9 mouse cellular contexts compared by ENCODE assay signal in the genomic region with DNA sequence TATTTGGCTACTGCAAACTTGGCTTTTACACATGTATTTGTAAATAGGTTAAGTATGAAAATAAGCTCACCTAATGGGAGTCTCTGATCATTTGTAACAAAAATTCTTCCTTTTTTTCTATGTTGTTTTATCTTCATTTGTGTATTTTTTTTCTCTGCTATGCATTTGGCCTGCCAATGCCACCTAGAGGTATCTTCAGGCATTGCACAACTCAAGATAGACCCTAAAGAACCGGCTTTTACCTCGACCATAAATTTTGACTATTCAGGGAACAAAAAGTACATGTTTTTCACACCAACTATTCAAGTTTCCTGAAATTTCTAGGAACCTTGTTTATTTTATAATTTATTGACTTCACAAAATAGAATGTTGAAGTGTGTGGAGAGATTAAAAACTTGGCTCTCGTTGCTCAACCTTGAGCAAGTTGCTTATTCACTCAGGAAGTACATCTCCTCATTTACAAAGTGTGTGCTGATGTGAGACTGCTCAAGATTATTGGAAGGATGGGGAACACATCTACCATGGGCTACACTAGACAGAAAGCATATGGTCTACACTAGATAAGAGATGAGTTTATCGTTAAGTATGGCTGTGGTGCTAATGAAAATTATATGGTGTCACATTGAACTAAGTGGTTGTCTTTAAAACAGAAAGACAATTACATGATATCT. TPM values are rescaled to one million over a fixed set of nuclear protein-coding genes. Genes with fewer than 3 reads are reported as not detected.
DNase-seq lines count a peak whose midpoint lies in the region; ATAC-seq and TF ChIP-seq lines count a peak whose summit lies in the region.
"Had no signal": no experiment of that assay in that cellular context is flagged by ENCODE, and none has a peak within 500 bp of the region (broad histone marks: within the 10 kb centered on the region; RNA-seq: fewer than 3 reads in every experiment).

No protein-coding gene starts in this region.

- H3K27me3 ChIP-seq in liver, embryonic 14.5 days (ENCODE audit: control insufficient read depth, insufficient read depth, low read length): no peaks in the 10 kb centered on the region
- H3K27me3 ChIP-seq: stomach, embryonic 15.5 days had no signal

- no peaks in the 10 kb centered on the region for H3K4me1 ChIP-seq in liver, embryonic 14.5 days (replicated peaks; ENCODE audit: control insufficient read depth in 2 of 2, insufficient read depth in 2 of 2, low read length in 1 of 2)
- H3K4me1 ChIP-seq: stomach, embryonic 15.5 days had no signal

- no peak for TF ChIP-seq EP300 in liver, embryonic 14.5 days (IDR thresholded peaks at IDR 0.05; ENCODE audit: low read depth)

- no peaks in the 10 kb centered on the region for H3K36me3 ChIP-seq in liver, embryonic 14.5 days (replicated peaks; ENCODE audit: control insufficient read depth, insufficient read depth, low read depth)
- H3K36me3 ChIP-seq: stomach, embryonic 15.5 days had no signal

- H3K9me3 ChIP-seq in liver, embryonic 14.5 days (ENCODE audit: control insufficient read depth, low read length): no peaks in the 10 kb centered on the region
- H3K9me3 ChIP-seq: stomach, embryonic 15.5 days had no signal

- 32% methylated on average over 4 of the region's 4 CpGs for WGBS in liver, embryonic 14.5 days (ENCODE audit: insufficient replicate concordance)

- peak; percentile 47 to 62 for DNase-seq in cerebellum, postnatal 10 days
- no peak for DNase-seq in liver, embryonic 14.5 days (ENCODE audit: low read depth in 3 of 3, low spot score in 3 of 3)
- DNase-seq in liver: no peak
- DNase-seq in cerebellum, postnatal 14 days: peak; percentile 47 to 54
- peak; percentile 9 for DNase-seq in left cerebral cortex, postnatal 4 days
- DNase-seq in telencephalon, adult 2 months (ENCODE audit: low read depth, low spot score): peak; percentile 24
- DNase-seq in yolk sac, embryonic 10.5 days (ENCODE audit: low spot score): no peak

- no peak overlapping the region for H3K4me3 ChIP-seq in liver, embryonic 14.5 days (ENCODE audit: insufficient read depth in 1 of 2, low read depth in 2 of 2, low read length in 2 of 2)
- H3K4me3 ChIP-seq: stomach, embryonic 15.5 days had no signal

- no peak overlapping the region for H3K4me2 ChIP-seq in liver, embryonic 14.5 days (ENCODE audit: low read depth)
- H3K4me2 ChIP-seq: stomach, embryonic 15.5 days had no signal

- intact Hi-C loops in left cerebral cortex, postnatal 4 days (cut with DNase I): no loop called here

- no peak for ATAC-seq in cerebellum, adult (ENCODE audit: insufficient number of reproducible peaks, low FRiP score, low TSS enrichment)
- ATAC-seq in liver, embryonic 14.5 days (ENCODE audit: insufficient read depth): no peak

- peak; percentile 49; the same call in 1 of the 2 replicates for TF ChIP-seq CTCF in liver, embryonic 14.5 days (IDR thresholded peaks at IDR 0.05; ENCODE audit: low read depth)

- no peak overlapping the region for H3K27ac ChIP-seq in liver, embryonic 14.5 days
- H3K27ac ChIP-seq: stomach, embryonic 15.5 days had no signal

- H3K9ac ChIP-seq in liver, embryonic 14.5 days (replicated peaks): no peak overlapping the region
- H3K9ac ChIP-seq: stomach, embryonic 15.5 days had no signal

RNA-seq across cellular contexts. Expression of a gene that starts 43.6 kb away (rescaled TPM):
- 0.30 and 0.40 TPM in 2 replicates for polyA plus RNA-seq in liver, embryonic 14.5 days (2012; rRNA removed)
- 1.1 and 1.2 TPM in 2 replicates for polyA plus RNA-seq in liver, embryonic 14.5 days (2014; fragmentation: Nextera tagmentation; extraction: Ambion mirVana)
- 10 to 100 TPM; 22.6 to 25.6 TPM for total RNA-seq in left cerebral cortex, postnatal 4 days (2021)

Comparison
In these comparisons a context has a peak if more than half of its experiments do, and no peak if none do; other contexts are left out.
1. DNase-seq: peak in cerebellum, postnatal 10 days (2 of 2), cerebellum, postnatal 14 days (2 of 2), left cerebral cortex, postnatal 4 days (single experiment) and telencephalon, adult 2 months (single experiment); none in liver, embryonic 14.5 days (0 of 3), liver (single experiment) and yolk sac, embryonic 10.5 days (single experiment).